Mouse (Mus musculus) layer of hippocampus, postnatal 25 days (tissue): ENCODE results near the gene Mmp11. TPM values are rescaled to one million over a fixed set of nuclear protein-coding genes. Genes with fewer than 3 reads are reported as not detected.

ENCODE experiments used
- DNase-seq, 2 experiments: peaks; one replicate each; pipeline ENCODE4 v3.0.0; 2022; ENCODE audit warnings: mixed read lengths in 2 of 2, low spot score in 1 of 2; ENCODE audit errors: extremely low spot score in 1 of 2
- total RNA-seq, 2 experiments: library from RNA; stranded (reverse); gene quantifications; 2 replicates each; pipeline ENCODE4 v1.2.3; 2021

Mmp11 gene
- total RNA-seq: 1 to 10 TPM; 1.4 to 2.1 TPM

DNA sequence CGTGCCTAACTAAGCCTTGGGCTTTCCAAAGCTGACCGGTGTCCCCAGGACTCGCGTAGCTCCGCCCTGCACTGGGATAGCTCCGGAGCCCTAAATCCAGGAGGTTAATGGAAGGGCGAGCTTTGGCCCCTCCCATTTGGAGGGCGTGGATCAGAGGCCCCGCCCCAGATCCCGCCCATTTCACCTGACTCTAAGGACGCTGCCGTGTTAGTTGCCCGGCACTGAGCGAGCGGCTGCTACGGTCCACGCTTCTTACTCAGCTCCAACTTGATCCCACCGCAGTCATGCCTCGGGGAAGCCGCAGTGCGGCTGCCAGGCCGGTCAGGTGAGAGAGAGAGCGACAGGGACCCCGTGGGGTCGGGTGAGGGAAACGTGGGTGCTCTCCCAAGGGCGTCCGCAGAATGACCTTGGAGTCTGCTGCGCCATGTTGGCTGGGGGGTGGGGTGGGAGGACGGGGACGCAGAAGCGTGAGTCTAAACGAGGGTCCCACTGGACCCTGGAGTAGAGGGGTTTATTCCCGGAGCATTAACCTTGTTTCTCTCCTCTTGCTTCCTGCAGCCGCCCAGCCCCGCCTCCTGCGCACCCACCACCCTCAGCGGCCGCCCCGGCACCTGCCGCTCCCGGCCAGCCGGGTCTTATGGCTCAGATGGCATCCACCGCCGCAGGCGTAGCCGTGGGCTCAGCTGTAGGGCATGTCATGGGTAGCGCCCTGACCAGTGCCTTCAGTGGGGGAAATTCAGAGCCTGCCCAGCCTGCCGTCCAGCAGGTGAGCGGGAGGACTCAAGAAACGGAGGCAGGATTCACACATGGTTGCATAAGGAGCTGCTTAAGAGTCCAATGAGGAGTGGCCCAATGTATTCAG is at the start of gene Mmp11:
Gene Mmp11, minus strand, starts transcription at position 817 of the 862 bp plus-strand sequence.
- peak; percentile 66 to 70 for DNase-seq

DNA sequence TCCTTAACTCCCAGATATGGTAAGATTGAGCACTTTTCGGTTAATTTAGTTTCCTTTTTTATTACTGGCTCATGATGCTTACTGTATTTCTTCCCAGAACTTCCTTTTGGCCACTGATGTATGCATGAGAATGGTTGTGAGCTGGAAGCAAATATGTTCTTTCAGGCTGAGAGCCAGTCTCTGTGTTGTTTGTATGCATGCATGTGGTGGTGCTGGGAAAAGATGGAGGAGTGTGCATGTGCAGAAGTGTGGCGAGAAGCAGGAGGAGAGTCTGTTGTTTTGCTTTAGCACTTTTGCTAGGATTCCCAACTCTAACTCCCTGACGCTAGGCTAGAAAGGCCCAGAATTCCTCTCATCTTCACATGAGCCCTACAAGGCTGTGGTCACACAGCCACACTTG is 43.1 kb upstream of the Mmp11 start:
- no peak for DNase-seq

DNA sequence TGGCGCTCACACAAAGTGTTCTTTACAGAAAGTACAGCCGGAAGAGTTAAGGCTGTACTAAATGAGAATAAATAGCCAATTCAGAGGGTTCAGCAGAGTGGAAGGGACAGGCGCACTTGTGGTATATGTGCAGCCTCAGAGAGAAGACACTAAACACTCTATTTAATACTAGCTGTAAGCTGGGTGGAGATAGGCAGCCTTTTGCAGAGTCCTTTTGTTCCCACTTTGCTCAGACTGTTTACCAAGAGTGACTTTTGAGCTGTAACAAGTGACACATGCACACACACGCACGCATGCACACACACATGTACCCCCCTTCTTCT is 42.5 kb upstream of the Mmp11 start:
- DNase-seq: no peak

DNA sequence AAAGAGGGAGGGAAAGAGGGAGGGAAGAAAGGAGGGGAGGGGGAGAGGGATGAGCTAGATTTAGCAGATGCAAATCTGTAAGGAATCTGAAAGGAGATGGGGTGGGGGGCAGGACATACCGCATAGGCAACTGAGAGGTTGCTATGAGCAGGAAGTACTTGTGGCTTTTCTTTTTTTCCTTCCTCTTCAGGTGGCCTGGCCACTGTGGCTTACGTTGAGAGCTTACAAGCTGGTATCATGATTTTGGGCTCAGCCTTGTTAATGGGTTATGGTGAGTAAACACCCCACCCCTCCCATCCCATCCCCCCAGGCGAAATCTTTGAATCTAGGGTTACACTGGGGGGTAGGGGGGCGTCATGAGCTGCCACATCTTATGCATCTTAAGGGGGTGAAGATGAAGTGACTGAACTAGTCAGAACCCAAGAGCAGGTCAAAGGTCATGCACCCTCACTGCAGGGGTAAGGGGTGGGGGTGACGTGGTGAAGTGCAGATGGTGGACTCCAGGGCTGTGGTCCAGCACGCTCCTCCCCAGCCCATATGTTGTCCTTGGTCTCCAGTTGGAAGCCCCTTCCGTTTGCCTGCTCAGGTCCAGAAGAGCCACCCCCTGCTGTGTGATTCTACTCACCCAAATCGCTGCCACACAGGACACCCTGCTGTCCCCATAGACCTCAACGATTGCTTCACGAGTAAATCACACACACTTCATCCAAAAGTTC is 42.0 kb upstream of the Mmp11 start:
- DNase-seq: no peak

DNA sequence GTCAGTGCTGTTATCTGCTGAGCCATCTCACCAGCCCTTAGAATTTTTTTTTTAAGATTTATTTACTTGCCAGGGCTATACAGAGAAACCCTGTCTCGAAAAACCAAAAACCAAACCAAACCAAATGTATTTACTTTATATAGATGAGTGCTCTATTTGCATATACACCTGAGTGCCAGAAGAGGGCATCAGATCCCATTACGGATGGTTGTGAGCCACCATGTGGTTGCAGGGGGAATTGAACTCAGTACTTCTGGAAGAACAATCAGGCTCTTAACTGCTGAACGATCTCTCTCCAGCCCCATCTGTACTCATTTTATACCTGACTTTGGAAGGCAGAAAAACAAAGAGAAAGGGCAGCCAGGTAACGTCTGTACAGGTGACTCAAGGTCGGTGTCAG is 38.9 kb upstream of the Mmp11 start:
- DNase-seq: no peak

DNA sequence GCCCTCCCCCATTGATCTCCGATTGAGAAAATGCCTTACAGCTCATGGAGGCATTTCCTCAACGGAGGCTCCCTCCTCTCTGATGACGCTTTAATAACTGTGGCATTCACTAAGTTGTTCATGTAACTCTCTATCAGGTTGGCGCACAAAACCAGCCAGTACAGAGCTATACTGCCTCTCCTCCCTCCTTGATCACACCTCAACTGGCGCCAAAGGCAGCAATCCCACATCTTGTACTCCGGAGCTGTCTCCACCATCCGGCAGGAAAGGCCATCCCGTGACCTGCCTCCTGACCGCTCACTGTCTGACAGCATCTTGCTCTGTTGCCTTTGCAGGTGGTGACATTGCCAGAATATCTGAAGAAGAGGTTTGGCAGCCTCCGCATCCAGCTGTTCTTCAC is 37.5 kb upstream of the Mmp11 start:
- no peak for DNase-seq

DNA sequence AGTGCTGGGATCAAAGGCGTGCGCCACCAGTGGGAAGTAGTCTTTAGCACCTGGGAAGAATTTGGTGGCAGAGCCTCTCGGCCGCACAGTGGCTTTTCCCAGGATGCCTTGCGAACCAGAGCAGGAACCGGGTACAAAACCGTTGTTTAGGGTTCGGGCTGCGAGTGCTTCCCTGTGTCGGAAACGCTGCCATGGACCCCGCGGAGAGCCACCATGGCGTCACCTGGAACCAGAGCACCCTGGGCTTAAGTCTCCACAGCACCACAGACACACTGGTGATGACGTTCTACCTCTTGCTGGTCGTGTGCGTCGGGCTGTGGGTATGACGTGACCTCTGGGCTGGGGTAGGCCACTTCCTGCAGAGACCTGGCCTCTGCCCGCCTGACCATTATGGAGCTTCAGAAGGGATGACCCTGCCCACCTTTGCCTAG is 18.1 kb upstream of the Mmp11 start, which contains the start of gene Gm5134:
Gene Gm5134, plus strand, starts transcription at position 134 of the 431 bp plus-strand sequence.
- DNase-seq: no peak

DNA sequence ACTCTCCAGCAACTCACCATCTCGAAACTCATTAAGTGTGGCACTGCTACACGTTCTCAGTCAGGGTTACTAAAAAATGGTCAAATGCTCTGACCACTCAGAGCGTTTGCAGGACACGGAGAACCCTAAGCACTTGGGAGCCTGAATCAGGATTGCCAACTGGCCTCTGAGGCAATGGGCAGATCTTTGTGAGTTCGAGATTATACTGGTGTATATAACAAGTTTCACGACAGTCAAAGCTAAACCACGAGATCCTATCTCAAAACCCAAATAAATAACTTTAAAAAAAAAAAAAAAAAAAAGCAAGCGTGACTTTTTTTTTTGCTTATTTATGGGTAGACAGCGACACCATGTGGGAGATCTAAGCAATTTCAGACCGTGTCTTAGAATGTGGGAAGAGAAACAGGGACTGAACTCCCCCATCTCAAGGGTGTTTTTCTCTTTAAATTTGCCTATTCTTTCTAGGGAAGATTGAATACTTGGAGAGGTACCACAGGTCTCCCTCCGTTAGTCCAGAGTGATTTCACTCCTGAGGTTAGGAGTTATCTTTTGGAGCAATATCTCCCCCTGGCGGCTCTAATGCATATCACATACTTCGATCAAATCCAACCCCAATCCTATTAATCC is 15.2 kb upstream of the Mmp11 start:
- peak in 1 of 2 experiments; percentile 55 for DNase-seq

DNA sequence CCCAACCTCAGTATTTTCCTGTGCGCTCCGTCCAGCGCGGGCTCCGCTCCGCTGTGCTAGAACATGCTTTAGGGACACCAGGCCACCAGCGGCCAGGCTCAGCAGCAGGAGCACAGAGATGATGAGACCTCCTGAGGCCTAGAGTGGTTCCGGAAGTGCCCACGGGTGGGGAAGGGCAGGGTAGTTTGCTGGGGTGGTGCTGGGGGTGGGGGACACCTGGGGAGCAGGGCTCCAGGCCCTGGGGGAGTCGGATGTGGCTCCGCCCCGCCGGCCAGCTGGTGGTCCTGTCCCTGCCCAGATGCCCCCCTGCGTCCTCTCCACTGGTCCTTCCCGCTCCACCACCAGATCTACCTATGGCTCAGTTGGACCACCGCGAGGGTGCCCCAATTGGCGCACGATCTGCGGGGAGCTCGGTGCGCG is 14.5 kb upstream of the Mmp11 start:
- no peak for DNase-seq

DNA sequence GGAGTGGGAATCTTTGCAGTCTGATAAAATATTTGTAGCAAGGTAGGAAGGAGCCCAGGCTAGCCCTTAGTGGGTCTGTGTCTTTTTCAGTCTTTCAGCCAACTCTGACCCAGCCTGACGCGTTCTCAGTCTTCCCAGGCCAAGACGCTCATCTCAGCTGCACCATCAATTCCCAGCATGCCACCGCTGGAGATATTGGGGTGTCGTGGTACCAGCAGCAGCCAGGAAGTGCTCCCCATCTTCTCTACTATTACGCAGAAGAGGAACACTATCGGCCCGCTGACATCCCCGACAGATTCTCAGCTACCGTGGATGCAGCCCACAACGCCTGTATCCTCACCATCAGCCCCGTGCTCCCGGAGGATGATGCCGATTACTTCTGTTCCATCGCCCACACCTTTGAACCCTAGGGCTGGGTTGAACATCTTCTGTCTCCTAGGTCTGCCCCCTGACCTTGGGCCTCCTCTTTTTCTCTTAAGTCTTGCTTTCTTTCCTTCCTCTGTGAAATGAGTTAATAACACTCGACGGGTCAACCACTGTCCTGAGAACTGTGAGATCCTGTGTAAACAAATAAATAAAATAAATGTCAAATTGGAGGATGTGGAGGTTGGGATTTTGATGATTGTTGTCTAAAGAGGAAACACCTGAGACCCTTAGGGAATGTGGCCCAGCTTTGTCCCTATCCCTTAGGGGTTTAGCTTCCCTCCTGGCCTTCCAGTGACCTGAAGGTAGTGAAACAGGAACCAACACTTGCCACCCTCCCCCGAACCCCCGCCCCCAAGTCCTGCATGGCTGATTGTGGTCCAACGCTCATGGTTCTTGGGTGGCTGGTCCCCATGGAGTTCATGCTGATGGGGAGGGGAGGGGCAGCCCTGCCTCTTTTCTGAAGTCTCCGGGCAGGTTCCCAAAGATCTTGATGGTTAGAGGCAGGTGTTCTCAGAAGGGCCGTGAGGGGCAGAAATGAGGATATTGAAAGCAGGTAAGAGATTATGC is 13.1 kb upstream of the Mmp11 start:
- DNase-seq: no peak

DNA sequence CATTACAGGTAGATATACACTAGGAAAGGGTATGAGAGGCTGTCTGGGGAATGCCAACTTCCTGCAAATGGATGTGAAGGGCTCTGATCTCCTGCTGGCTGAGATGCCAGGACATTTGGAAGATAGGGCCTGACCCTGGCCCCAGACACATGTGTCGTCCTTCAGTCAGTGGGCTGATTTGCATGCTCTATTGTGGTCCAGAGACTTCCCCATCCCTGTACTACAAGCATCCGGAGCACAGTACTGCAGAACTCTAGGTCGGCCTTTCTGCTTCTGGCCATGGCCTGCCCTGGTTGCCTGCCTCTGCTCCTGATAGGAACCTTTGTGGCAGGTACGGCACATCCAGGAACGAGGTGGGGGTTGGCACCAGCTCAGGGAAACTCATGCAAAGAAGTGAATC is 11.8 kb upstream of the Mmp11 start:
- no peak for DNase-seq

DNA sequence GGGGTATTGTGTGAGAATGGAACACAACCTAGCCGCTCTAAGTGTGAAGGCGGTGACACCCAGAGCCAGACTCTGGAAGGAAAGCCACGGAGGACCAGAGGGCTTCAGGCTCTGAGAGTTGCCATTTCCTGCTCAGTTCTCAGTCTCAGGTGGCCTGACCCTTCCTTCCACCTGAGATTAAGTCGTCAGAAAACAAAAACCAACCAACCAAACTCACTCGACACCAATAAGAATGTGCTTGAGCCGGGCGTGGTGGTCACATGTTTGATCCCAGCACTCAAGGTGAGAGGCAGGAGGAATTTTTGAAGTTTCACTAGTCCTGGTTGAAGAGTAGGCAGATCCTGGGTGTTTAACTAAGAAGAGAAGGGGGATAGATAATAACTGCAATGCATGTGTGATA is 9.6 kb upstream of the Mmp11 start:
- no peak for DNase-seq

DNA sequence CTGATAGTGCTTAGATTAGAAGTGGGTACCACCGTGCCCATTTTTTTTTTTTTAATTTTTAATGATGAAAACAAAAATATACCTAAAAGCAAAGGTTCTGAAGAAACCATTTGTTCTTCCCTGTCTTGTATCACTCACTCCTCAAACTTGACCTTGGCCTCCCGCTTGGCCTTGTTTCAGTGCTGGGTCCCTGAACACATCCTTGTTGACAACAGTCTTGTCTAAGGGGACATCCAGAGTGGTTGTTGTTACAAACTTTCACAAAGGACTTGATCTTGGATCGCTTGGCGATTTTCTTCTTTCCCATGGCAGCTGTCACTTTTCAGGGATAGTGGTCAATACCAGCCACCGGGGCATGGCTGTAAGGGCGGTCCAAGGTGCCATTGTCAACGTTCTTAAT is 8.9 kb upstream of the Mmp11 start:
- DNase-seq: no peak

DNA sequence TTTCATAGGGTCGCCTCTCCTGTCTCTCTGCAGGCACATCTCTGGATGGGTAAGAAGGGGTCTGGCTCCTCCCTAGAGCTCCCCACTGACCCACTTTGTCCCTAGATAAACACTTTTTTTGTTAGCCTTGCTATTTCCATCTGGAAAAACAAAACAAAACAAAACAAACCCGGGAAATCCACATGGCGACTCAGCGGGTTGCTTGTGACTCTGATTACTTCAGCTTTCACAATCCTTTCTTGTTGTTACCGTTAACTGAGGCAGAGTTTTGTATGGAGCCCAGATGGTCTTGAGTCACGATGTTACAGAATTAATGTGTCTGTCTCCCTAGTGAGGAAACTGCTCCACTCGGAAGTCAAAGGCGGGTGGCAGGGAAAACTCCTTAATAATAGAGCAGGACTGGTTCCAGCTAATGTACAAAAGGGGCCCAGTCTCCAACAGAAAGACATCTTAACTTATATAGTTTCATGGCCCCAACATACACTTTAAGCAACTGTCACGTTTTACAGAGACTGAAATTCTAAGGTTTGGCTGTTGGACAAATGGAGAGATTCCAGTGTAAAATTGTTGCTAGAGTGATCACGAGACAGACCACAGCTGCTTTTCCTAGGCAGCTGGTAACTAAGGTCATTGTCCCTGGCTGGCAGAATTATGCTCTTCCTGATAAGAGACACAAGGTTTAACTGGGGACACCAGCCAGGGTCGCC is 7.9 kb upstream of the Mmp11 start:
- no peak for DNase-seq

DNA sequence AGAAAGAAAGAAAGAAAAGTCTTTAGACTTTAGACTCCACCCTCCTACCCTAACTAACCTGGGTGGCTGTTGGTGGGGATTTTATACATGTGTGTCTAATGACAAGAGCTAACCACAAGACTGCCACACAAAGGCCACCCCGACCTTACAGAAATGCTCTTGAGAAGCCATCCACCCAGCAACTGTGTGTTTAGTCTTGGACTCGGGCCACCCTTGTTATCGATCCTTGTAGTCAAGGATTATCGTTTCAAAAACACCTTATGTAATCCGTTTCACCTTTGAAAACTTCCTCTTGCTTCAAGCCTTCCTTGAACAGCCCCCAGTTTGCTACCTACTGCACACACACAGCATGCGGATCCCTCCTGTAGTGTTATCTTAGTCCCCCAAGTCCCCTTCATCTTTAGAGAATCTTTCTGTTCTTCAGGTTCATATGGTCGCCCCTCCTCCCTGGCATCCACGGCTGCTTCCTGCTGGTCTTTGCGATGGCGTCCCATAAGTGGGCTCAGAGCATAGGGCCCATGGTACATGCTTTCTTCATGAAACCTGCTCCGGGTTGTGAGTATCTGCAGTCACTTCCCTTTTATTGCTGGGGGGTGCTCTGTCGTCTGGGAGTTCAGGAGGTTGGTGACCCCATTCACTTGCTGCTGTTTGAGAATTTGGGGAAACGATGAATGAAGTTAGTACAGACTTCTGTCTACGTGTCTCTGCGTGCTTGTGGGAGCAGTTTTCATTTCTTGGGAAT is 6.6 kb upstream of the Mmp11 start, which contains the start of gene Vpreb3:
Gene Vpreb3, plus strand, starts transcription at position 322 of the 742 bp plus-strand sequence.
- DNase-seq: no peak

DNA sequence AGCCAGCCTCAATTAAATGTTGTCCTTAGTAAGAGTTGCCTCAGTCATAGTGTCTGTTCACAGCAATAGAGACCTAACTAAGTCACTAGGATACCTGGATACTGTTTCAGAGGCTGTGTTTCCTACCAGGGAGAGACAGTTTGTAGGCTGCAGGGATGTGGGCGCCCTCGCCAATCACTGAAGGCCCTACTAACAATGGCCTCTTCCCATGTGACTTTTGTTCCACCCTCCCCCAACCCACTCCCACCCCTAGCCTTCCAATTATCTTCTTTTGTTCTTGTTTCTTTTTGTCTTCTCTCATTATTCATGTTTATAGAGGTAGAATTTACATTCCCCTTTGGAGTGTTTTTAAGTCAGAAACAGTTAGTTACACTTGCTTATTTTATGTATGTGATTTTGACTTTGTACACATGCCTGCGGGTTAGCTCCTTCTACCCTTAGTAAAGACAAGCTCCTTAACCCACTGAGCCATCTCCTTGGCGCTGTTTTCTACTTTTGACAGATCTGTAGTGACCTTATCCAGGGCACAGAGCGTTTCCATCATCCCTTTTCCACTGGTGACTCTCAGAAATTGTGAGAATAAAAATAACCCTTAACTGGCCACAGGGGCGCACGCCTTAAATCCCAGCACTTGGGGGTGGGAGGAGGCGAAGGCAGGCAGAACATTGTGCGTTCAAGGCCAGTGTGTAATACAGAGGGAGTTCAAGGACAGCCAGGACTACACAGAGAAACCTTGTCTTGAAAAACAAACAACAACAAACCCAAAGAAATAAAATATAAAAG is 4.9 kb upstream of the Mmp11 start:
- no peak for DNase-seq

DNA sequence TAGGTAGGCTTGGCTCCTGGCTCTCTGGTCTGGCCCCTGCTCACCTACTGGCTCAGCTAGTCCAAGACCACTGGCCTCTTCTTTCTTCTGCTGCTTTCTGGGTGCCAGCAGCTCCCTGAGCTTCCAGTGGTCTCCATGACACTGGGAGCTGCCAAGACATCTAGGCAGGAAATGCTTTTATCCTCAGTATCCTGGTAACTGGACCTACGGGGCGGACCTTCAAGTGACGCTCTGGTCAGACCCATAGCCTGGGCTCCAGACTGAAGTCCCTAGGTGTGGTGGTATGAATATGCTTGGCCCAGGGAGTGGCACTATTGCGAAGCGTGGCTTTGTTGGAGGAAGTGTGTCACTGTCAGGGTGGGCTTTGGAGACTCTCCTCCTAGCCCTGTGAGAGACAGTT is 4.2 kb upstream of the Mmp11 start, which contains the start of gene Gm867:
Gene Gm867, minus strand, starts transcription at position 153 of the 400 bp plus-strand sequence.
- DNase-seq: no peak
